Mouse (Mus musculus) cortical plate, adult 2 months (tissue): ENCODE results near the gene 1110059E24Rik.

Experiments used
- CTCF ChIP-seq: fragments of 200-500 bp; IDR thresholded peaks from 2 replicates; pipeline ENCODE4 v1.5.1; 2011; ENCODE audit warnings: mild to moderate bottlenecking, control low read depth, low read length; ENCODE audit not compliant: insufficient read depth; ENCODE audit errors: extremely low read depth
- POLR2A ChIP-seq: fragments of 200-500 bp; IDR thresholded peaks from 2 replicates; pipeline ENCODE4 v1.6.1; 2011; ENCODE audit warnings: mild to moderate bottlenecking, low read length, control low read depth; ENCODE audit not compliant: insufficient read depth; ENCODE audit errors: extremely low read depth

DNA sequence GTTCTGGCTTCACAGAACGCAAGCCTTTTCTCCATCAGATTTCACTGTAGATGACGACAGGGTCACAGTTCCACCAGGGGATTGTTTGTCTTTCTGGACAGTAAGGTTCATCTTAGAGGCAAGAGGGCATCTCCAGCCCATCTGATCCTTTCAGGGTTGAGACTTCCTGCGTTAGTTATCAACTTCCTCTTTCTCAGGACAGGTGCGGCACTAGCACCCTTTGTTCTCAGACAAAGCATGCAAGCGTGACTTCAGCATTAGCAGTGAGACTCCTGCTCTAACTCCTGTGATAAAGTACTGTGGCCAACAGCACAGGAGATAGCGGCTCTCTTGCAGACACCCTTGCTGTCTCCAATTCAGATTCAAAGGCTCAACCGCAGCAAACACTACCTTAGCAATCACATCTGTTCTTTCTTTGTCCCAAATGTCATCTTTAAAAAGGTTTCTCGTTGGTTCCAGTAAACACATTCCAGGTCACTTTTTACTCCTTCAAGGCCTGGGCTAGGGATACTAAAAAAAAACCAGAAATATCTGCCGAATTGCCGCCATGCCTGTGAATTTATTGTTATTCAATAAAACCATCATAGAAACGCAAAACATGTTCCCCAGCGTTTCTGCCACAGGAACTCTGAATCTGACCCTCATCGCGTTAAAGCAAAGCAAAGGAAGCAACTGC, 22.0 kb downstream of the 1110059E24Rik start:
- no peak for TF ChIP-seq CTCF
- no peak for TF ChIP-seq POLR2A
